Mouse (Mus musculus) megakaryocyte, embryonic 14.5 days (primary cell): ENCODE data around the gene Nr1h4. TPM values are rescaled to one million over a fixed set of nuclear protein-coding genes. Genes with fewer than 3 reads are reported as not detected.

Experiments
- H3K27me3 ChIP-seq: replicated peaks from 2 replicates; pipeline ENCODE3; 2012; ENCODE audit warnings: inconsistent platforms
- H3K36me3 ChIP-seq: replicated peaks from 2 replicates; pipeline ENCODE3; 2012; ENCODE audit warnings: low read length, inconsistent platforms, mixed read lengths
- H3K4me1 ChIP-seq: 2 replicates; pipeline ENCODE4 v1.6.1; 2012; ENCODE audit warnings: inconsistent platforms
- H3K4me3 ChIP-seq: replicated peaks from 2 replicates; pipeline ENCODE3; 2012; ENCODE audit warnings: moderate library complexity, mild to moderate bottlenecking, inconsistent platforms
- H3K9me3 ChIP-seq: 2 replicates; pipeline ENCODE4 v1.6.1; 2012; ENCODE audit warnings: inconsistent platforms
- FLI1 ChIP-seq: IDR thresholded peaks from 2 replicates; pipeline ENCODE4 v1.6.1; 2012; ENCODE audit warnings: low read length, inconsistent platforms, mixed read lengths
- GATA1 ChIP-seq: IDR thresholded peaks from 3 replicates; pipeline ENCODE4 v1.6.1; 2012; ENCODE audit warnings: mixed read lengths, low read length, inconsistent platforms, borderline replicate concordance
- polyA plus RNA-seq: library from polyadenylated mRNA; stranded (reverse); fragments of >175 nt; gene quantifications from 2 replicates; pipeline ENCODE4 v1.2.3, GENCODE M21; 2012; ENCODE audit warnings: low replicate concordance; ENCODE audit not compliant: insufficient read depth

Gene Nr1h4
- polyA plus RNA-seq, 1 experiment = 0.16 TPM

- no peaks in the 10 kb centered on the region for H3K9me3 ChIP-seq
- no peak for TF ChIP-seq GATA1
- H3K36me3 ChIP-seq = no peaks in the 10 kb centered on the region
- peaks cover 43% of the 10 kb centered on the region for H3K4me1 ChIP-seq
- no peaks in the 10 kb centered on the region for H3K27me3 ChIP-seq
- no peak overlapping the region for H3K4me3 ChIP-seq
Observed at GRCm38 (mm10) chr10:89483812-89484602, 49.4 kb downstream of the Nr1h4 start.

DNA sequence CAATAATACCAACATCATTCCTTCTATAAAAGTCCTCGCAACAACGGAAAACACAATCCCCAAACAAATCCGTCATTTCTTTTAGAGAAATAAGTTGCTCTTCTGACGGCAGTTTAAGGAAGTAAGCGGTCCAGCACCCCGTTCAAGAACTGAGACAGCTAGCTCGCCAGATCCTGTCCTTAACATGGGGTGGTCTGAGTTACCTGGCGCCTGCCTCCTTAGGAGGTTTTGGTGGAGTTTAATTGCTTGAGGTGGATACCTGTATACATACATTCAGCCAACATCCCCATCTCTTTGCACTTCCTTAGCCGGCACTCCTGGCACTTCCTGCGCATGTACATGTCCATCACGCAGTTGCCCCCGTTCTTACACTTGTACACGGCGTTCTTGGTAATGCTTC is 50.3 kb downstream of the Nr1h4 start:
- H3K4me1 ChIP-seq = peaks cover 43% of the 10 kb centered on the region
- no peak for TF ChIP-seq FLI1
- TF ChIP-seq GATA1 = no peak

GRCm38 (mm10) chr10:89482142-89482681 is 51.2 kb downstream of the Nr1h4 start:
- H3K4me1 ChIP-seq = peaks cover 38% of the 10 kb centered on the region
- no peak overlapping the region for H3K4me3 ChIP-seq
- H3K9me3 ChIP-seq = no peaks in the 10 kb centered on the region
- H3K27me3 ChIP-seq = no peaks in the 10 kb centered on the region
- no peaks in the 10 kb centered on the region for H3K36me3 ChIP-seq
- no peak for TF ChIP-seq GATA1
- TF ChIP-seq FLI1 = no peak

More for the DNA sequence above, 50.3 kb downstream of the Nr1h4 start:
- H3K27me3 ChIP-seq = no peaks in the 10 kb centered on the region
- H3K4me3 ChIP-seq = no peak overlapping the region
- H3K9me3 ChIP-seq = no peaks in the 10 kb centered on the region
- H3K36me3 ChIP-seq = no peaks in the 10 kb centered on the region

DNA sequence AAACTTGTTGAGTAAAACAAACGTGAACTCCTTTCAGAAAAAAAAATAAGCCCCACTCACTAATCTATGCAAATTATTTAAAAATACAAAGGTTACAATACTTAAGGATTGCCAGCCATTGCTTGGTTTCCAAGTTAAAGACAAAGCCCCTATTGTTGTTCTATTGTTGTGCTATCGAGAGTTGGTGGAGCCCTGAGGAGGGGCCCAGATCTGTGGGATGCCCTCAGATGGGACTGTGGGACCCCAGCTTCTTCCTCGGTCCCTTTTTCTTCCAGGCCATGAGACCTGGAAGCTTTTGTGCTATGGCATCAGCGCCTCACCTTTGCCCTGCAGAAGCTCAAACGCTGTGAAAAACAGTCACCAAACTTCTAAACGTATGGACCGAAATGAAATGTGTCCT is 51.7 kb downstream of the Nr1h4 start:
- no peaks in the 10 kb centered on the region for H3K36me3 ChIP-seq
- no peaks in the 10 kb centered on the region for H3K9me3 ChIP-seq
- no peaks in the 10 kb centered on the region for H3K27me3 ChIP-seq
- TF ChIP-seq FLI1 = no peak
- no peak for TF ChIP-seq GATA1
- peaks cover 32% of the 10 kb centered on the region for H3K4me1 ChIP-seq
- H3K4me3 ChIP-seq = no peak overlapping the region

- no peak overlapping the region for H3K4me3 ChIP-seq
- H3K27me3 ChIP-seq = no peaks in the 10 kb centered on the region
- TF ChIP-seq FLI1 = no peak
- TF ChIP-seq GATA1 = no peak
- peaks cover 11% of the 10 kb centered on the region for H3K4me1 ChIP-seq
- no peaks in the 10 kb centered on the region for H3K9me3 ChIP-seq
- H3K36me3 ChIP-seq = no peaks in the 10 kb centered on the region
Observed at GRCm38 (mm10) chr10:89478766-89479165, 54.6 kb downstream of the Nr1h4 start.

GRCm38 (mm10) chr10:89470596-89471353 is 62.6 kb downstream of the Nr1h4 start:
- Histone ChIP-seq H3K36me3 (peaks cover 9% of the 10 kb centered on the region), H3K27me3 (no peaks in the 10 kb centered on the region), H3K4me3 (no peak overlapping the region), H3K4me1 (peaks cover 16% of the 10 kb centered on the region), H3K9me3 (peaks cover 8% of the 10 kb centered on the region)
- no peak for TF ChIP-seq FLI1
- no peak for TF ChIP-seq GATA1

- Histone ChIP-seq H3K9me3 (peaks cover 2% of the 10 kb centered on the region), H3K27me3 (no peaks in the 10 kb centered on the region), H3K4me3 (no peak overlapping the region), H3K36me3 (peaks cover 3% of the 10 kb centered on the region), H3K4me1 (peaks cover 51% of the 10 kb centered on the region)
- TF ChIP-seq GATA1 (no peak), FLI1 (no peak)
Observed at GRCm38 (mm10) chr10:89464760-89465405, 68.5 kb downstream of the Nr1h4 start.

- Histone ChIP-seq H3K27me3 (no peaks in the 10 kb centered on the region), H3K4me3 (no peak overlapping the region), H3K36me3 (no peaks in the 10 kb centered on the region), H3K4me1 (peaks cover 71% of the 10 kb centered on the region), H3K9me3 (no peaks in the 10 kb centered on the region)
- TF ChIP-seq FLI1 = no peak
- TF ChIP-seq GATA1 = no peak
Observed at GRCm38 (mm10) chr10:89462890-89463289, 70.5 kb downstream of the Nr1h4 start.

- no peak for TF ChIP-seq FLI1
- no peak for TF ChIP-seq GATA1
- peak overlapping the region; percentile 80 for H3K4me3 ChIP-seq
- H3K9me3 ChIP-seq = no peaks in the 10 kb centered on the region
Observed at GRCm38 (mm10) chr10:89461856-89462507, 71.4 kb downstream of the Nr1h4 start.

DNA sequence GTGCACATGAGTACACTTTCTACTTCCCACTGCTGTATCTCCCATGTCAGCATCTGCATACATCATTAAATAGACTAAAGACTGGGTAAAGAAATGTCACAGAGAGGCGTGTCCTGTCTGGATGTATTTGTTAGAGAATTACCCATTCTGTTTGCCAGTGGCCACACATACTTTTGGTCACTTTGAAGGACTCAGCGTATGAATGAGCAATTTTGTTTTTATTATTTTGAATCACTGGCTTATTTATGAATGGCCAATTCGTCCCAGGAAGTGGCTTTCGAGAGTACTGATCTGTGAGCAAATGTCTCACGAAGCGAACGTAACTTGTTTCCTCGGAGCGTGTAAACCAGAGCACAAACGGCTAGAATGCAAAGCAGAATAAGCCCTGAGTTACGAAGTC is 72.4 kb downstream of the Nr1h4 start:
- Histone ChIP-seq H3K9me3 (no peaks in the 10 kb centered on the region), H3K4me3 (no peak overlapping the region), H3K27me3 (no peaks in the 10 kb centered on the region), H3K4me1 (peaks cover 86% of the 10 kb centered on the region), H3K36me3 (no peaks in the 10 kb centered on the region)
- no peak for TF ChIP-seq FLI1
- no peak for TF ChIP-seq GATA1

More at GRCm38 (mm10) chr10:89461856-89462507, 71.4 kb downstream of the Nr1h4 start:
- peaks cover 79% of the 10 kb centered on the region for H3K4me1 ChIP-seq
- H3K27me3 ChIP-seq = no peaks in the 10 kb centered on the region
- no peaks in the 10 kb centered on the region for H3K36me3 ChIP-seq
